Mouse (Mus musculus): ENCODE results near the gene Aass. TPM values are rescaled to one million over a fixed set of nuclear protein-coding genes. Genes with fewer than 3 reads are reported as not detected.
"Not testable (repeated sequence)": the region's sequence is repeated elsewhere in the genome, so short reads cannot be mapped to it uniquely, and the experiment has no call there.

Aass gene
- total RNA-seq (2021): 1 to 10 TPM in 1 of 2 experiments, under 1 TPM in 1; 0.54 to 3.3 TPM
- long read RNA-seq, experiment 1: 0 reads
- long read RNA-seq, experiment 2, partial matches to known transcripts: 1 of 2 reads
- long read RNA-seq, experiment 2, other reads (novel, unspliced or antisense): 0 of 2 reads

- peak; percentile 25 to 36 for DNase-seq (ENCODE audit: low spot score in 2 of 2)
These were observed at the start of gene Aass for GRCm38 (mm10) chr6:23132573-23133181. Gene Aass, minus strand, starts transcription at chr6:23132986.

- peak; percentile 42 to 58 for DNase-seq (ENCODE audit: low spot score in 2 of 2)
These were observed 47.3 kb upstream of the Aass start for GRCm38 (mm10) chr6:23180096-23180495.

- not testable (repeated sequence) for DNase-seq (ENCODE audit: low spot score in 2 of 2)
These were observed 31.0 kb upstream of the Aass start for GRCm38 (mm10) chr6:23163824-23164223.

GRCm38 (mm10) chr6:23156357-23156756, 23.6 kb upstream of the Aass start:
- not testable (repeated sequence) for DNase-seq (ENCODE audit: low spot score in 2 of 2)

GRCm38 (mm10) chr6:23153112-23153511, 20.3 kb upstream of the Aass start:
- no peak for DNase-seq (ENCODE audit: low spot score in 2 of 2)

- no peak for DNase-seq (ENCODE audit: low spot score in 2 of 2)
These were observed 14.4 kb upstream of the Aass start for GRCm38 (mm10) chr6:23147221-23147620.

- no peak for DNase-seq (ENCODE audit: low spot score in 2 of 2)
These were observed 11.2 kb upstream of the Aass start for GRCm38 (mm10) chr6:23143980-23144379.

GRCm38 (mm10) chr6:23131015-23131414, 1.8 kb downstream of the Aass start:
- DNase-seq (ENCODE audit: low spot score in 2 of 2): no peak

- DNase-seq (ENCODE audit: low spot score in 2 of 2): no peak
These were observed 3.6 kb downstream of the Aass start for GRCm38 (mm10) chr6:23129201-23129600.

GRCm38 (mm10) chr6:23126706-23127105, 6.1 kb downstream of the Aass start:
- no peak for DNase-seq (ENCODE audit: low spot score in 2 of 2)

- DNase-seq (ENCODE audit: low spot score in 2 of 2): no peak
These were observed 7.0 kb downstream of the Aass start for GRCm38 (mm10) chr6:23125831-23126230.

GRCm38 (mm10) chr6:23124823-23125222, 8.0 kb downstream of the Aass start:
- no peak for DNase-seq (ENCODE audit: low spot score in 2 of 2)

- peak in 1 of 2 experiments; percentile 12 for DNase-seq (ENCODE audit: low spot score in 2 of 2)
These were observed 9.9 kb downstream of the Aass start for GRCm38 (mm10) chr6:23122934-23123333.

- no peak for DNase-seq (ENCODE audit: low spot score in 2 of 2)
These were observed 18.0 kb downstream of the Aass start for GRCm38 (mm10) chr6:23114781-23115180.

- DNase-seq (ENCODE audit: low spot score in 2 of 2): no peak
These were observed 25.7 kb downstream of the Aass start for GRCm38 (mm10) chr6:23107069-23107468.

- no peak for DNase-seq (ENCODE audit: low spot score in 2 of 2)
These were observed 26.4 kb downstream of the Aass start for GRCm38 (mm10) chr6:23106373-23106772.

GRCm38 (mm10) chr6:23090346-23091055, 42.3 kb downstream of the Aass start:
- DNase-seq (ENCODE audit: low spot score in 2 of 2): not testable (repeated sequence)

GRCm38 (mm10) chr6:23089292-23089691, 43.5 kb downstream of the Aass start:
- DNase-seq (ENCODE audit: low spot score in 2 of 2): not testable (repeated sequence)

GRCm38 (mm10) chr6:23084587-23085421, 48.0 kb downstream of the Aass start:
- DNase-seq (ENCODE audit: low spot score in 2 of 2): no peak

- no peak for DNase-seq (ENCODE audit: low spot score in 2 of 2)
These were observed 52.6 kb downstream of the Aass start for GRCm38 (mm10) chr6:23079991-23080680.

- DNase-seq (ENCODE audit: low spot score in 2 of 2): no peak
These were observed 54.5 kb downstream of the Aass start for GRCm38 (mm10) chr6:23078273-23078672.

Measured in adrenal gland, adult 18-20 months (tissue).